Mouse (Mus musculus) right cerebral cortex, postnatal 4 days (tissue): ENCODE measurements around the gene Stra8.

Experiments
- DNase-seq: peaks from one replicate; pipeline ENCODE4 v3.0.0-alpha.2; 2022

The Stra8 gene

GRCm38 (mm10) chr6:34943499-34943898, 23.5 kb downstream of the Stra8 start:
- no peak for DNase-seq

- no peak for DNase-seq
Observed at GRCm38 (mm10) chr6:34946486-34947079, 26.6 kb downstream of the Stra8 start.

- no peak for DNase-seq
Observed at GRCm38 (mm10) chr6:34948461-34948860, 28.5 kb downstream of the Stra8 start.

GRCm38 (mm10) chr6:34951518-34951917, 31.6 kb downstream of the Stra8 start:
- no peak for DNase-seq

GRCm38 (mm10) chr6:34951956-34952667, 32.1 kb downstream of the Stra8 start:
- DNase-seq = no peak

GRCm38 (mm10) chr6:34954926-34955861, 35.2 kb downstream of the Stra8 start:
- DNase-seq = no peak

- no peak for DNase-seq
Observed at GRCm38 (mm10) chr6:34955862-34956241, 35.9 kb downstream of the Stra8 start.

- DNase-seq = no peak
Observed at GRCm38 (mm10) chr6:34959131-34959530, 39.2 kb downstream of the Stra8 start.

- DNase-seq = no peak
Observed at GRCm38 (mm10) chr6:34964550-34964949, 44.6 kb downstream of the Stra8 start.

- no peak for DNase-seq
Observed at GRCm38 (mm10) chr6:34965819-34966539, 46.0 kb downstream of the Stra8 start.

- DNase-seq = no peak
Observed at GRCm38 (mm10) chr6:34971181-34971580, 51.2 kb downstream of the Stra8 start.

- no peak for DNase-seq
Observed at GRCm38 (mm10) chr6:34979291-34979690, 59.3 kb downstream of the Stra8 start.

- DNase-seq = no peak
Observed at GRCm38 (mm10) chr6:34980661-34981060, 60.7 kb downstream of the Stra8 start.

GRCm38 (mm10) chr6:34987085-34987645, 67.2 kb downstream of the Stra8 start:
- no peak for DNase-seq

- DNase-seq = no peak
Observed at GRCm38 (mm10) chr6:34988081-34988761, 68.3 kb downstream of the Stra8 start, which contains the start of gene Slc23a4. TSS of gene Slc23a4 (minus strand) at chr6:34988404.
